Mouse (Mus musculus) hindbrain, postnatal 0 days (tissue): ENCODE measurements around the gene Fhad1. TPM values are rescaled to one million over a fixed set of nuclear protein-coding genes. Genes with fewer than 3 reads are reported as not detected.

Source experiments
- ATAC-seq: fragments of 200-750 bp; cut with Nextera tagmentation; 2 replicates; pipeline ENCODE4 v1.8.0; 2017; ENCODE audit warnings: mild to moderate bottlenecking, moderate TSS enrichment, moderate library complexity
- DNase-seq: peaks from one replicate; pipeline ENCODE4 v3.0.0-alpha.2; 2015; ENCODE audit warnings: low spot score
- H3K27ac ChIP-seq: fragments of 300-500 bp; sonication (generic); 2 replicates; pipeline ENCODE4 v1.5.1; 2014; ENCODE audit warnings: mild to moderate bottlenecking
- H3K27me3 ChIP-seq: fragments of 300-500 bp; sonication (generic); 2 replicates; pipeline ENCODE4 v1.6.1; 2014; ENCODE audit warnings: low read length, mixed read lengths; ENCODE audit not compliant: insufficient read depth
- H3K36me3 ChIP-seq: fragments of 300-500 bp; sonication (generic); 2 replicates; pipeline ENCODE4 v1.6.1; 2014; ENCODE audit warnings: low read length, mixed read lengths; ENCODE audit not compliant: insufficient read depth
- H3K4me1 ChIP-seq: fragments of 300-500 bp; sonication (generic); 2 replicates; pipeline ENCODE4 v1.6.1; 2014; ENCODE audit warnings: antibody characterized with exemption, low read length, mixed read lengths; ENCODE audit not compliant: insufficient read depth
- H3K4me2 ChIP-seq: fragments of 300-500 bp; sonication (generic); 2 replicates; pipeline ENCODE4 v1.6.1; 2014; ENCODE audit warnings: low read depth, mild to moderate bottlenecking, low read length, moderate library complexity, mixed read lengths
- H3K4me3 ChIP-seq: fragments of 300-500 bp; sonication (generic); 2 replicates; pipeline ENCODE4 v1.5.1; 2014; ENCODE audit warnings: low read length
- H3K9ac ChIP-seq: fragments of 300-500 bp; sonication (generic); replicated peaks from 2 replicates; pipeline ENCODE4 v1.6.1; 2014; ENCODE audit warnings: mild to moderate bottlenecking, low read length, moderate library complexity, mixed read lengths
- H3K9me3 ChIP-seq: fragments of 300-500 bp; sonication (generic); 2 replicates; pipeline ENCODE4 v1.6.1; 2016; ENCODE audit warnings: low read length, mixed read lengths
- CTCF ChIP-seq: IDR thresholded peaks from 2 replicates; pipeline ENCODE4 v1.5.1; 2016; ENCODE audit warnings: antibody characterized with exemption, control low read depth, low read depth
- WGBS: fragments of 180-500 bp; shearing (Covaris S2); extraction: QIAGEN DNeasy Blood & Tissue Kit; methylation state at CpG from one replicate; pipeline ENCODE4 v1.1.7; 2014; 5-methylcytosine and 5-hydroxymethylcytosine counted together
- polyA plus RNA-seq: library from polyadenylated mRNA; unstranded; fragments of >200 nt; fragmentation: Nextera tagmentation; extraction: Ambion mirVana; gene quantifications from 2 replicates; pipeline ENCODE4 v1.2.1, GENCODE M21; 2015
- total RNA-seq: library from RNA; depleted of rRNA; stranded (reverse); fragments of >200 nt; gene quantifications from 2 replicates; pipeline ENCODE4 v1.2.3, GENCODE M21; 2014; rRNA removed

The Fhad1 gene
- total and polyA plus RNA-seq, 2 experiments from 2014 or later, result 2.0 to 5.8 TPM

DNA sequence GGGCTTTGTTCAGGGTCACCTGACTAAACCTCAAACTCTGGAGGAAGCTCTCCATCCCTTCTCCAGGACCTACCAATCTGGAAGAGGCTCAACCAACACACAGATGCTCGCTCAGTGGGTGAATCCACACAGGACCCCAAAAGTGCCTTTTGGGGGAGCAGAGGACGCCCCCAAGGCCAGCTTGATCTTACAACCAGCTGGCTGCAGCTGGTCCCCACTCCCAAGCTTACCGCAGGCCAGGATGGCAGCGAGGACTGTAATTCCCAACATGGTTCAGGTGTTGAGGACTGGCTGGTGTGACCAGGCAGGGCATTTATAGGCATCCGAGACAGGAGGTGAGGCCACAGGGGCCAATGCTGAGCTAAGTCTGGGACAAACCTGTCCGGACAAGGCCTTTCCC, 168.9 kb downstream of the Fhad1 start, which contains the start of gene Ctrc:
TSS of gene Ctrc (minus strand) at position 361 of the 400 bp plus-strand sequence.
- ATAC-seq, result no peak
- H3K27ac ChIP-seq, result no peak within 1 kb of the TSS
- WGBS, result 90% methylated on average over 6 of the region's 6 CpGs
- no peak within 1 kb of the TSS for H3K9ac ChIP-seq
- H3K4me3 ChIP-seq, result no peak within 1 kb of the TSS
- H3K36me3 ChIP-seq, result no peaks in the 10 kb centered on the region
- no peaks in the 10 kb centered on the region for H3K4me1 ChIP-seq
- no peaks in the 10 kb centered on the region for H3K9me3 ChIP-seq
- TF ChIP-seq CTCF, result no peak
- no peak for DNase-seq
- no peaks in the 10 kb centered on the region for H3K27me3 ChIP-seq
- no peak within 1 kb of the TSS for H3K4me2 ChIP-seq

Other genes starting within 250 kb of the Fhad1 start
- 17.5 and 21.0 TPM in 2 replicates for gene Dnajc16, start 224.2 kb downstream of the Fhad1 start, total RNA-seq
- 6.1 and 6.8 TPM in 2 replicates for gene Dnajc16, start 224.2 kb downstream of the Fhad1 start, polyA plus RNA-seq
- 25.9 and 29.1 TPM in 2 replicates for gene Casp9, start 221.5 kb downstream of the Fhad1 start, total RNA-seq
- 17.9 and 20.3 TPM in 2 replicates for gene Casp9, start 221.5 kb downstream of the Fhad1 start, polyA plus RNA-seq
- gene Cela2a, start 188.9 kb downstream of the Fhad1 start, total RNA-seq, result not detected in 2 replicates
- gene Cela2a, start 188.9 kb downstream of the Fhad1 start, polyA plus RNA-seq, result 0.23 and 0.26 TPM in 2 replicates
- gene Ctrc, start 168.7 kb downstream of the Fhad1 start, total RNA-seq, result not detected in 2 replicates
- gene Ctrc, start 168.7 kb downstream of the Fhad1 start, polyA plus RNA-seq, result not detected in 2 replicates
- 39.4 and 49.2 TPM in 2 replicates for gene Efhd2, start 140.2 kb downstream of the Fhad1 start, total RNA-seq
- 62.5 and 64.8 TPM in 2 replicates for gene Efhd2, start 140.2 kb downstream of the Fhad1 start, polyA plus RNA-seq
- 7.5 and 7.6 TPM in 2 replicates for gene Tmem51, start 69.2 kb upstream of the Fhad1 start, total RNA-seq
- 7.8 and 8.6 TPM in 2 replicates for gene Tmem51, start 69.2 kb upstream of the Fhad1 start, polyA plus RNA-seq
- 74.3 and 78.3 TPM in 2 replicates for gene Kazn, start 224.3 kb upstream of the Fhad1 start, total RNA-seq
- 19.3 and 20.9 TPM in 2 replicates for gene Kazn, start 224.3 kb upstream of the Fhad1 start, polyA plus RNA-seq